Comparison of ENCODE assay signal across 22 mouse cellular contexts in genomic region chr5:148923408-148923807, GRCm38 (mm10).
"Had no signal": no experiment of that assay in that cellular context is flagged by ENCODE, and none has a peak within 500 bp of the region (broad histone marks: within the 10 kb centered on the region; RNA-seq: fewer than 3 reads in every experiment).

No protein-coding gene starts in this region.

- H3K9me3 ChIP-seq: limb, embryonic 12.5 days; limb, embryonic 15.5 days; lung, embryonic 15.5 days; midbrain, embryonic 10.5 days; midbrain, embryonic 13.5 days; neural tube, embryonic 13.5 days had no signal

- H3K9ac ChIP-seq: limb, embryonic 12.5 days; limb, embryonic 15.5 days; liver, embryonic 14.5 days; lung, embryonic 15.5 days; midbrain, embryonic 13.5 days; neural tube, embryonic 13.5 days had no signal

- H3K27me3 ChIP-seq: limb, embryonic 12.5 days; limb, embryonic 15.5 days; lung, embryonic 15.5 days; megakaryocyte, embryonic 14.5 days; midbrain, embryonic 13.5 days; neural tube, embryonic 13.5 days had no signal

- H3K4me1 ChIP-seq: lung, embryonic 15.5 days had no signal

- DNase-seq: kidney, postnatal 10 days; left cerebral cortex, postnatal 4 days; lung, adult 18-20 months; lung, postnatal 10 days; lung, postnatal 36 days; retina, postnatal 1 day; right cerebral cortex, postnatal 25 days; spleen, adult 18-20 months; thymus, adult 2 months; thymus, postnatal 14 days; thymus, postnatal 4 days had no signal

- H3K27ac ChIP-seq: limb, embryonic 12.5 days; limb, embryonic 15.5 days; liver, embryonic 14.5 days; lung, embryonic 15.5 days; midbrain, embryonic 10.5 days; midbrain, embryonic 13.5 days; neural tube, embryonic 13.5 days had no signal

- ATAC-seq: intestine, postnatal 0 days; midbrain, embryonic 13.5 days; midbrain, embryonic 16.5 days had no signal

- H3K4me3 ChIP-seq: limb, embryonic 12.5 days; limb, embryonic 15.5 days; lung, embryonic 15.5 days; megakaryocyte, embryonic 14.5 days; midbrain, embryonic 10.5 days; midbrain, embryonic 13.5 days; myocyte; neural tube, embryonic 13.5 days had no signal

- H3K4me2 ChIP-seq: limb, embryonic 12.5 days; limb, embryonic 15.5 days; lung, embryonic 15.5 days; midbrain, embryonic 13.5 days; neural tube, embryonic 13.5 days had no signal
